Mouse (Mus musculus): ENCODE data around the gene Tmem196. TPM values are rescaled to one million over a fixed set of nuclear protein-coding genes. Genes with fewer than 3 reads are reported as not detected.

Gene Tmem196
- polyA plus RNA-seq (2014; fragmentation: Illumina TruSeq; extraction: RNeasy Lipid Tissue Mini Kit (QIAGEN cat#74804); ENCODE audit: low read depth, low replicate concordance) = 0.09 TPM

GRCm38 (mm10) chr12:119945589-119946310 lies at the start of gene Tmem196:
Gene Tmem196 (plus strand): TSS chr12:119945822.

All from adipose tissue, adult 10 weeks (tissue).